Mouse (Mus musculus) liver, embryonic 15.5 days (tissue): ENCODE results near the gene Cep164. TPM values are rescaled to one million over a fixed set of nuclear protein-coding genes. Genes with fewer than 3 reads are reported as not detected.

Experiments
- ATAC-seq: fragments of 200-750 bp; cut with Nextera tagmentation; 2 replicates; pipeline ENCODE4 v1.8.0; 2017; ENCODE audit warnings: moderate number of reproducible peaks, mild to moderate bottlenecking, moderate library complexity; ENCODE audit not compliant: insufficient read depth
- H3K27ac ChIP-seq: fragments of 300-500 bp; sonication (generic); replicated peaks from 2 replicates; pipeline ENCODE4 v1.5.1; 2015; ENCODE audit warnings: mild to moderate bottlenecking, inconsistent platforms
- H3K27me3 ChIP-seq: fragments of 300-500 bp; sonication (generic); 2 replicates; pipeline ENCODE4 v1.6.1; 2015; ENCODE audit warnings: mild to moderate bottlenecking, inconsistent platforms
- H3K36me3 ChIP-seq: fragments of 300-500 bp; sonication (generic); replicated peaks from 2 replicates; pipeline ENCODE4 v1.6.1; 2015; ENCODE audit warnings: moderate library complexity, mild to moderate bottlenecking, inconsistent platforms
- H3K4me1 ChIP-seq: fragments of 300-500 bp; sonication (generic); replicated peaks from 2 replicates; pipeline ENCODE4 v1.6.1; 2015; ENCODE audit warnings: inconsistent platforms
- H3K4me2 ChIP-seq: fragments of 300-500 bp; sonication (generic); 2 replicates; pipeline ENCODE4 v1.6.1; 2015; ENCODE audit warnings: moderate library complexity, mild to moderate bottlenecking, inconsistent platforms
- H3K4me3 ChIP-seq: fragments of 300-500 bp; sonication (generic); replicated peaks from 2 replicates; pipeline ENCODE4 v1.5.1; 2015; ENCODE audit warnings: mild to moderate bottlenecking, inconsistent platforms
- H3K9ac ChIP-seq: fragments of 300-500 bp; sonication (generic); 2 replicates; pipeline ENCODE4 v1.6.1; 2015; ENCODE audit warnings: moderate library complexity, mild to moderate bottlenecking, inconsistent platforms
- H3K9me3 ChIP-seq: fragments of 300-500 bp; sonication (generic); replicated peaks from 2 replicates; pipeline ENCODE4 v1.6.1; 2016; ENCODE audit warnings: inconsistent platforms
- WGBS: fragments of 180-500 bp; shearing (Covaris S2); methylation state at CpG from one replicate; pipeline ENCODE4 v1.1.7; 2015; ENCODE audit warnings: mixed read lengths; ENCODE audit not compliant: insufficient replicate concordance; 5-methylcytosine and 5-hydroxymethylcytosine counted together
- polyA plus RNA-seq: library from polyadenylated mRNA; unstranded; fragments of >200 nt; fragmentation: Nextera tagmentation; extraction: Ambion mirVana; gene quantifications from 2 replicates; pipeline ENCODE4 v1.2.1, GENCODE M21; 2015

The Cep164 gene
- polyA plus RNA-seq, 1 experiment from 2014 or later: 5.1 TPM

- no peaks in the 10 kb centered on the region for H3K27me3 ChIP-seq
- H3K9ac ChIP-seq: no peak overlapping the region
- H3K27ac ChIP-seq: no peak overlapping the region
- no peak overlapping the region for H3K4me3 ChIP-seq
- 0 out of 2 replicates have a peak, but pooled peaks cover 4% of the 10 kb centered on the region for H3K36me3 ChIP-seq
- no peak for ATAC-seq
- 71% methylated on average over 11 of the region's 11 CpGs for WGBS
- no peaks in the 10 kb centered on the region for H3K9me3 ChIP-seq
- peaks cover 21% of the 10 kb centered on the region for H3K4me1 ChIP-seq
- no peak overlapping the region for H3K4me2 ChIP-seq
Measured at GRCm38 (mm10) chr9:45807337-45807736, 21.2 kb downstream of the Cep164 start.

DNA sequence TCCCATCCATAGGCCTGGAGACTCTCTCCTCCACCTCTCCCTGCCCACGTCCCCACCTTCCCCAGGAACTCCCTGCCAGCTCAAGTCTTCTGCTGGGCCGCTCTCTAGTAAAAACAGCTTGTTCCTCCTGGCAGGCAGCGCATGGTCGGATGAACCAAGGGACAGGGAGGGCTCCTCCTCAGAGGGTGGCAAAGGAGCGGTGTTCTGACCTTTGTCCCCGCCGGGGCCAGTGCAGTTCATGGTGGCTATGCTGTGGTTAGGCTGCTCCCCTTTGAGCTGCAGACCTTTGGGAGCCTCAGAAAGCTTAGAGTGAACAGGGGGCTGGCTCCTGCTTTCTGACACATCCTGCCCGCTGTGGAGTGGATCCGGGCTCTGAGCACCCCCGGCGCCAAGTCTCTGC, 21.6 kb downstream of the Cep164 start:
- Histone ChIP-seq H3K9ac (no peak overlapping the region), H3K4me3 (no peak overlapping the region), H3K4me1 (peaks cover 26% of the 10 kb centered on the region), H3K27ac (no peak overlapping the region), H3K9me3 (no peaks in the 10 kb centered on the region), H3K4me2 (no peak overlapping the region), H3K36me3 (0 out of 2 replicates have a peak, but pooled peaks cover 4% of the 10 kb centered on the region), H3K27me3 (no peaks in the 10 kb centered on the region)
- no peak for ATAC-seq
- 81% methylated on average over 11 of the region's 11 CpGs for WGBS

- peak; percentile 97 for ATAC-seq
- WGBS: 49% methylated on average over 21 of the region's 21 CpGs
Measured at GRCm38 (mm10) chr9:45803070-45803774, 25.3 kb downstream of the Cep164 start.

DNA sequence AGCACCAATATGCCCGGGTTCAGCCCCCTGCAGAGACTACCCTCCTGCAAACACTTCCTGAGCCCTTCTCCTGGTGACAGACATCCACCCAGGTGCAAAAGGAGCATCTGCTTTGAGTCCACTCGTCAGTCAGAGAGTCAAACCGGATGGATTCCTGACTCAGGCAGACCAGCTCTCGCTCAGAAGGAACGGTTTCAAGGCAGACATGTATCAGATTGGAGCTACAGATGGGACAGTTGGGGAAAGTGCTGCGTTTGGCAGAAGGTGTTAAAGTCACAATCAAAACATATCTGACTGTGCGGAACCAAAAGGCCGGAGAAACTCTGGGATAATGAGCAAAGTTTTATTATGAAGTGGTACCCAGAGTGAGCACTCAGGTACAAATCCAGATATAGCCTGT, 29.1 kb downstream of the Cep164 start:
- Histone ChIP-seq H3K9ac (no peak overlapping the region), H3K4me1 (peaks cover 39% of the 10 kb centered on the region), H3K36me3 (0 out of 2 replicates have a peak, but pooled peaks cover 7% of the 10 kb centered on the region), H3K27me3 (no peaks in the 10 kb centered on the region), H3K4me3 (no peak overlapping the region), H3K9me3 (no peaks in the 10 kb centered on the region), H3K27ac (no peak overlapping the region), H3K4me2 (no peak overlapping the region)
- WGBS: 75% methylated on average over 8 of the region's 8 CpGs
- ATAC-seq: no peak

More at GRCm38 (mm10) chr9:45803070-45803774, 25.3 kb downstream of the Cep164 start:
- peak overlapping the region; percentile 25; the same call in 1 of the 2 replicates for H3K4me3 ChIP-seq
- no peak overlapping the region for H3K9ac ChIP-seq
- H3K27me3 ChIP-seq: no peaks in the 10 kb centered on the region
- no peaks in the 10 kb centered on the region for H3K9me3 ChIP-seq
- 0 out of 2 replicates have a peak, but pooled peaks cover 11% of the 10 kb centered on the region for H3K36me3 ChIP-seq
- H3K27ac ChIP-seq: peak overlapping the region; percentile 89
- H3K4me2 ChIP-seq: peak overlapping the region; percentile 67
- H3K4me1 ChIP-seq: peaks cover 35% of the 10 kb centered on the region

GRCm38 (mm10) chr9:45798467-45799164, 29.9 kb downstream of the Cep164 start:
- no peaks in the 10 kb centered on the region for H3K27me3 ChIP-seq
- WGBS: 41% methylated on average over 13 of the region's 13 CpGs
- H3K4me3 ChIP-seq: no peak overlapping the region
- H3K36me3 ChIP-seq: 0 out of 2 replicates have a peak, but pooled peaks cover 7% of the 10 kb centered on the region
- H3K27ac ChIP-seq: no peak overlapping the region
- no peak overlapping the region for H3K9ac ChIP-seq
- no peak overlapping the region for H3K4me2 ChIP-seq
- no peak for ATAC-seq
- H3K4me1 ChIP-seq: peaks cover 32% of the 10 kb centered on the region
- H3K9me3 ChIP-seq: no peaks in the 10 kb centered on the region

DNA sequence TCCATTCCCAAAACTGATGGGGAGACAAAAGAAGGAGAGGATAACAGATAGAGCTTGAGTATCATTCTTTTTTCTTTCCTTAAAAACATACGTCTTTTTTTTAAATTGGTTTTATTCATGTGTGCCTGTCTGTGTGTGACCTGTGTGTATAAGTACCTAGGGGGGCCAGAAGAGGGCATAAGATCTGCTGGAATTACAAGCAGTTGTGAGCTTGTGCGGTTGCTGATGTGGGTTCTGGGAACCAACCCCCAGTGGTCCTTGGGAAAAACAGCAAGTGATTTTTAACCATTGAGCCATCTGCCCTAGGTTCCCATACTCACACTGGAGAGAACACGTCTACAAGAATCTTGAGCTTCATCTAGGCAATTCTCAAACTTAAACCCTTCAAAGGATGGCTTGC, 31.2 kb downstream of the Cep164 start:
- Histone ChIP-seq H3K36me3 (0 out of 2 replicates have a peak, but pooled peaks cover 7% of the 10 kb centered on the region), H3K9me3 (no peaks in the 10 kb centered on the region), H3K27me3 (no peaks in the 10 kb centered on the region), H3K4me1 (peaks cover 19% of the 10 kb centered on the region), H3K27ac (no peak overlapping the region), H3K4me2 (no peak overlapping the region), H3K9ac (no peak overlapping the region), H3K4me3 (no peak overlapping the region)
- whole genome bisulfite sequencing: 74% methylated on average over 3 of the region's 3 CpGs
- no peak for ATAC-seq

DNA sequence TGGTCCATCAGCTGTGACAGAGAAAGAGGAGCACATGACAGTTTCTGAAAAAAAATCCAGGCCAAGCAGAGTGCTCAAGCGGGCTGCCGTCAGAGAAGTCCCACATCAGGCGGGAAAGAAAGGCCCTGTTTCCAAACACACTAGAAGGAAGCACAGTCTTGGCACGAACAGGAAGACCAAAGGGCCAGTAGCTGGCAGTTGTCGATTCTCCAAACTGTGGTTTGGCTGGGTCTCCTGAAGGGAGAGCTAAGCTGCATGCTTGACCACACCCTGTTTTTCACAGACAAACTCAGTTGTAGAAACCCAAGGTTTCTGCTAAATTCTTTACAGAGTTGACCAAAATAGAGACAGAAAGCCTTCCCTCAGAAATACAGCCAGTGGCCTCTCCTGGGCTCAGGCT, 32.8 kb downstream of the Cep164 start:
- ATAC-seq: no peak

DNA sequence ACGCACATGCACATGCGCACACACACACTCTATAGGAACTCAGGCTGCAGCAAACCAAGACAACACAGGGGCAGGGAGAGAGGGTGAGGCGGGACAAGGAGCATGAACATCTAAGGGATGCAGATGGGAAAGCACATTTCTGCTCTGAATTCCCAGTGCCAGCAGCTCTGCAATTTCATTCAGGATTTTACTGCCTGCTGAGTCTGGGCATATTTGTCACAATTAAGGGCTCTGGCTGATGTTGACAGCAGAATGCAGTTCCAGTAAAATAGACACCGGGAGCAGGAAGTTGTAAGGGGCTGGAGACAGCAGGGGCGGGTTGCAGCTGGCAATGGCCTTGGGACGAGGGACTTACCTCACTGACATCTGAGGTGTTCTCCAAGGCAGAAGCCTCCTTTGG, 34.8 kb downstream of the Cep164 start:
- 83% methylated on average over 6 of the region's 6 CpGs for WGBS
- no peak for ATAC-seq
- H3K4me3 ChIP-seq: no peak overlapping the region
- H3K36me3 ChIP-seq: no peaks in the 10 kb centered on the region
- no peaks in the 10 kb centered on the region for H3K27me3 ChIP-seq
- no peak overlapping the region for H3K4me2 ChIP-seq
- no peak overlapping the region for H3K9ac ChIP-seq
- H3K9me3 ChIP-seq: no peaks in the 10 kb centered on the region
- H3K27ac ChIP-seq: no peak overlapping the region
- peaks cover 16% of the 10 kb centered on the region for H3K4me1 ChIP-seq

More for the DNA sequence above, 32.8 kb downstream of the Cep164 start:
- Histone ChIP-seq H3K9me3 (no peaks in the 10 kb centered on the region), H3K4me2 (no peak overlapping the region), H3K9ac (no peak overlapping the region), H3K27me3 (no peaks in the 10 kb centered on the region), H3K4me3 (no peak overlapping the region), H3K27ac (no peak overlapping the region), H3K36me3 (no peaks in the 10 kb centered on the region), H3K4me1 (peaks cover 12% of the 10 kb centered on the region)
- 62% methylated on average over 5 of the region's 5 CpGs for WGBS

- WGBS: 88% methylated on average over 1 of the region's 1 CpGs
- H3K27ac ChIP-seq: no peak overlapping the region
- H3K27me3 ChIP-seq: no peaks in the 10 kb centered on the region
- H3K9me3 ChIP-seq: no peaks in the 10 kb centered on the region
- ATAC-seq: no peak
- peaks cover 21% of the 10 kb centered on the region for H3K4me1 ChIP-seq
- H3K4me2 ChIP-seq: no peak overlapping the region
- no peak overlapping the region for H3K9ac ChIP-seq
- H3K4me3 ChIP-seq: no peak overlapping the region
- no peaks in the 10 kb centered on the region for H3K36me3 ChIP-seq
Measured at GRCm38 (mm10) chr9:45792235-45792634, 36.3 kb downstream of the Cep164 start.

- H3K4me1 ChIP-seq: peaks cover 27% of the 10 kb centered on the region
- no peak for ATAC-seq
- 70% methylated on average over 8 of the region's 8 CpGs for WGBS
- no peaks in the 10 kb centered on the region for H3K36me3 ChIP-seq
- H3K27me3 ChIP-seq: no peaks in the 10 kb centered on the region
- no peaks in the 10 kb centered on the region for H3K9me3 ChIP-seq
- H3K4me3 ChIP-seq: no peak overlapping the region
- H3K27ac ChIP-seq: no peak overlapping the region
- no peak overlapping the region for H3K4me2 ChIP-seq
- H3K9ac ChIP-seq: no peak overlapping the region
Measured at GRCm38 (mm10) chr9:45791456-45792142, 36.9 kb downstream of the Cep164 start.

GRCm38 (mm10) chr9:45788405-45788804, 40.1 kb downstream of the Cep164 start:
- ATAC-seq: peak; percentile 81
- H3K27ac ChIP-seq: peak overlapping the region; percentile 51

More at GRCm38 (mm10) chr9:45788405-45788804, 40.1 kb downstream of the Cep164 start:
- H3K36me3 ChIP-seq: no peaks in the 10 kb centered on the region
- 0 out of 2 replicates have a peak overlapping the region, but pooled peaks have one; percentile 54 for H3K4me2 ChIP-seq
- no peak overlapping the region for H3K4me3 ChIP-seq
- 20% methylated on average over 5 of the region's 5 CpGs for WGBS
- no peaks in the 10 kb centered on the region for H3K27me3 ChIP-seq
- H3K4me1 ChIP-seq: peaks cover 29% of the 10 kb centered on the region
- H3K9ac ChIP-seq: no peak overlapping the region
- no peaks in the 10 kb centered on the region for H3K9me3 ChIP-seq
